Mouse (Mus musculus): ENCODE measurements around the gene Olfr1248.
"Not testable (repeated sequence)": the region's sequence is repeated elsewhere in the genome, so short reads cannot be mapped to it uniquely, and the experiment has no call there.

Olfr1248 gene

DNA sequence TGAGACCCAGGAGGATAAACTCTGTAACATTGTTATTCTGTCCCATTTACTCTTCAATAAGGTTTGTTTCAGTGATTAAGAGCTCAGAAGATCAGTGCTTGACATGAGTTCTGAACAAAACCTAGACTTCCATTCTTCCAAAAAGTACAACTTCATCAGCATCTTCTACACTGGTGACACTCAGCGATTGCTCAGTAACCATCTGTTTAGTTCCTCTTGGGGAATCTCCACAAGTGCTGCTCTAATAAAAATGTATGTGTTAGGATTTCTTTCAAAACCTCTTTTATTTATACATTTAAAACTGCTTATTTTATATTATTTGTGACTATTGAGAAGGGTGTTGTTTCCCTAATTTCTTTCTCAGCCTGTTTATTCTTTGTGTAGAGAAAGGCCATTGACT, at the start of gene Olfr1248:
Olfr1248 (minus strand) TSS at position 101 of the 400 bp plus-strand sequence.
- DNase-seq (ENCODE audit: low read depth), result not testable (repeated sequence)

GRCm38 (mm10) chr2:89661367-89661766, 43.3 kb upstream of the Olfr1248 start, which contains the start of gene Olfr1250:
Gene Olfr1250, minus strand, starts transcription at chr2:89661467.
- DNase-seq (ENCODE audit: low read depth), result no peak

DNA sequence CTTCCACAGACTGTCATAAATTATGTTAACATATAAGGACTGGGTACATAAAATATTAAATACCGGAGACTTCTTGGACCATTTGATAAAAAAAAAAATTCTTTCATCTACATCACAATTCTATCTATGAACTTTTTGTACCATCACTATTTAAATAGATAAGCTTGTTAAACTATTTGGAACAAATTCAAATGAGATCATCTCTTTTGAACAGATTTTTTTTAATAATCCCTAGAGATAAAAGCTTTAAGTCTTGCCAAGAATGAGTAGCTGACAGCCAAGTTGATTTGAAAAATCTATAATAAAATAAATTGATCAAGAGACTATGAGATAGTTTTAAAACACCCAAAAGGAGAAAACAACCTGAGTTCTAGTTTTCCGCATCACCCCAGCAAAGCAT, 16.8 kb upstream of the Olfr1248 start, which contains the start of gene Olfr1249:
Olfr1249 (minus strand) TSS at position 101 of the 400 bp plus-strand sequence.
- DNase-seq (ENCODE audit: low read depth), result no peak

DNA sequence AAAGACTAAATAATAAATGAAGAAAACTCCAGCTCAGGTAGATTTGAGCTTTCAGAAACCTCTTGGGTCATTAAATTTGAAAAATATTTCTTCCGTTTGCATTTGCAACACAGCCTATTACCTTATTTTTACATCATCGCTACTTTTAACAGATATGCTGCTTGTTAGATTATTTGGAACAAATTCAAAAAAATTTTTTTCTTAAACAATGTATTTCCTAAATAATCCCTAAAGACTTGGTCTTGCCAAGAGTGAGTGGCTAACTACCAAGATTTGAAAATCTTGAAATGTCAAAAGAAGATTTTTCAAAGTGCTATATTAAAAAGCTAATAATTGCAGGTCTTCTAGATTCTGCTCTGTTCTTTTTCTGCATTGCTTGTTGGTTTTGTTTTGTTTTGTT, 4.0 kb downstream of the Olfr1248 start, which contains the start of gene Olfr1247:
Olfr1247 (minus strand) TSS at position 101 of the 400 bp plus-strand sequence.
- DNase-seq (ENCODE audit: low read depth), result no peak

DNA sequence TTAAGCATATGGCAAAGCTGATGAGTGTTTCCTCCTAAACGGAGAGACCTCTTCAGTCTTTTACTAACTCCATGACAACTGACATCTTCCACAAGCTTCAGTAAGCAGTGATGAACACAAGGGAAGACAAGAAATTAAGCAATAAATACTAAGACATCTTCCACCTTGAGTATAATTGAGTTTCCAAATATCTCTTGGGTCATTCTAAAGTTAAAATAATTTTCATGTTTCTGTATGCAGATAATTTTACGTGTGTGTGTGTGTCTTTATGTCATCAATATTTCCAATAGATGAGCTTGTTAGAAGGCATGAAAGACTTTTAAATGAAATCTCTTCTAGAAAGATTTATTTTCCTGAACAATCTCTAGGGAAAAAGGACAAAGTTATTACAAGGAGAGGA, 25.0 kb downstream of the Olfr1248 start, which contains the start of gene Olfr1246:
Olfr1246 (minus strand) TSS at position 101 of the 400 bp plus-strand sequence.
- no peak for DNase-seq (ENCODE audit: low read depth)

DNA sequence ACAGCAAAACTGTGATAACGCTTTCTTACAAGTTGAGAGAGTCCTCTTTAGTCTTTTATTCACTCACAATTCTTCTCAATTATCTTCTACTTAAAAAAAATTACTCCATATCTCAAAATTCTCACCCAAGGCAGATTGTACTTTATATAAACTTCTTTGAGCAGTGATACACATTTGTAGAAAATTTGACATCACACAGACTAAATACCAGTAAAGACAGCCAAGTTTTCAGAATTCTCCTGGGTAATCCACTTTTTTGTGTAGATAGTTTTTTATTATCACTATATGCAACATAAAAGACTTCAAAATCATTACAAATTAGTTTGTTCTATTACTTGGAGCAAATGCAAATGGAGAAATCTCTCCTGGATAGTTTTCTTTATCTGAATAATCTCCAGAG, 39.7 kb downstream of the Olfr1248 start, which contains the start of gene Olfr1245:
Olfr1245 (minus strand) TSS at position 101 of the 400 bp plus-strand sequence.
- DNase-seq (ENCODE audit: low read depth), result no peak
